Mouse (Mus musculus): ENCODE measurements around the gene Gm11060.

GRCm38 (mm10) chr2:105074196-105074595 is 17.6 kb upstream of the Gm11060 start:
- no peak for TF ChIP-seq CTCF (IDR thresholded peaks at IDR 0.05; ENCODE audit: low read depth, low read length)
- TF ChIP-seq GATA1 (IDR thresholded peaks at IDR 0.05; ENCODE audit: borderline replicate concordance, low read length) = no peak
